Mouse (Mus musculus): ENCODE results near the gene Gm10643. TPM values are rescaled to one million over a fixed set of nuclear protein-coding genes. Genes with fewer than 3 reads are reported as not detected.

The Gm10643 gene
- polyA plus RNA-seq, 1 experiment, result 1.2 TPM

DNA sequence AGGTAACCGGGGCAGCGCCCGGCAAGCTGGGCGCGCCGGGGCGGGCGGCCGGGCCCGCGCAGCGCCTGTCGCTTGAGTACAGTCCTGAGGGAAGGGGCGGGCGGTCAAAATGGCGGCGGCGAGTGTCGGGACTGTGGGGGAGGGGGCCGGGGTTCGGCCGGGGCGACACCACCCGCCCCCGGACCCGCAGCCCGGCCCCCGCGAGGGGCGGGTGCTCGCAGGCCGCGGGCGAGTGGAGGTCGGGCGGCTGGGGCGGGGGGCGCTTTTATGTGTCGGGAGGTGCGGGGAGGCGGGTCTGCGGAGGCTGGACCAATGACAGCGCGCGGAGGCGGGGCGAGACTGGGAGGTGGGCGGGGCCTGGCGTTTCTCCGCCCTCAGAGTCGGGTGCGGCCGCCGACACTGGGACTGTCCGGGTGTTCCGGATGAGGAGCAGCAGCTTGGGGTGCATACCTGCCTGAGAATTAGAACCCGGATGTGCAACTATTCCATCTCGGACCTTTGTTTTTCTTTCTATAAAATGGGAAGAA, 2.2 kb upstream of the Gm10643 start:
- DNase-seq, result peak; percentile 98
- no peaks in the 10 kb centered on the region for H3K36me3 ChIP-seq (ENCODE audit: control insufficient read depth, insufficient read depth, low read length)
- no peaks in the 10 kb centered on the region for H3K27me3 ChIP-seq (replicated peaks; ENCODE audit: control insufficient read depth, insufficient read depth, low read length)
- WGBS, result under 1% methylated on average over 53 of the region's 58 CpGs
- H3K4me3 ChIP-seq (ENCODE audit: insufficient read depth, low read depth, low read length), result peak overlapping the region; percentile 70
- H3K4me1 ChIP-seq (ENCODE audit: control insufficient read depth, insufficient read depth, low read length), result peaks cover 29% of the 10 kb centered on the region
- TF ChIP-seq CTCF (conservative IDR thresholded peaks at IDR 0.05; ENCODE audit: insufficient read depth, insufficient read length, low read depth, low read length) (no peak), POLR2A (IDR thresholded peaks at IDR 0.05; ENCODE audit: low read depth, low read length) (peak; percentile 54)
- H3K27ac ChIP-seq (ENCODE audit: insufficient read depth, low read depth, low read length), result peak overlapping the region; percentile 54

- peak; percentile 100 for DNase-seq
- peak within 1 kb of the TSS; percentile 70 for H3K4me3 ChIP-seq (ENCODE audit: insufficient read depth, low read depth, low read length)
- TF ChIP-seq POLR2A (IDR thresholded peaks at IDR 0.05; ENCODE audit: low read depth, low read length), result peak; percentile 40
- no peak for TF ChIP-seq CTCF (conservative IDR thresholded peaks at IDR 0.05; ENCODE audit: insufficient read depth, insufficient read length, low read depth, low read length)
- H3K27ac ChIP-seq (ENCODE audit: insufficient read depth, low read depth, low read length), result peak within 1 kb of the TSS; percentile 72
- peaks cover 25% of the 10 kb centered on the region for H3K4me1 ChIP-seq (ENCODE audit: control insufficient read depth, insufficient read depth, low read length)
- WGBS, result under 1% methylated on average over 51 of the region's 51 CpGs
- no peaks in the 10 kb centered on the region for H3K36me3 ChIP-seq (ENCODE audit: control insufficient read depth, insufficient read depth, low read length)
- no peaks in the 10 kb centered on the region for H3K27me3 ChIP-seq (replicated peaks; ENCODE audit: control insufficient read depth, insufficient read depth, low read length)
These were observed 1.5 kb upstream of the Gm10643 start, which contains the start of gene Rfx1 for GRCm38 (mm10) chr8:84066291-84066930. TSS of gene Rfx1 (plus strand) at chr8:84066834.

DNA sequence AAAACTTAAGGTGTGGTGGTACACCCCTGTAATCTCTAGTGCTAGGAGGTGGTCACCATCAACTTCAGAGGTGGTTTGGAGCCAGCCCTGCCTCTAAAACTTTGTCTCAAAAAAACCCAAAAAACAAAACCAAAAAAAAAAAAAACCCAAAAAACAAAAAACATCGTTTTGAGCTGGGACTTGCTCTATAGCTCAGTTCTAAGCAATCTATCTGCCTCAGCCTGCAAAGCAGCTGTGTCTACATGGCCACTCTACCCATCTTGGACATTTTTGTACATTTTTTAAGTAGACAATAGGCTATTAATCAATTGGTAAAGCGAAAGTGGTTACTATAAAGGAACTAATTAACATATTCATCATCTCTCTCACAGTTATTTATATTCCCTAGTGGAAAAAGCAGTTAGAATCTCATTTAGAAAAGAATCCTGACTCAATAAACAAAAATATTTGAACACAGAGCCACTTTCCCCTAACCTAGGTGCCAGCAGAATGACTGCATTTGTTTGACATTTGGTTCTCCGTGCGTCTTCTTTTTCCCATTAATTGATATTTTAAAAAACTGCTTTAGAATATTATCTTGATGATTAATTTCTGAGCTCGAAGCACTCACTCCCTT, 628 bp upstream of the Gm10643 start:
- Histone ChIP-seq H3K36me3 (ENCODE audit: control insufficient read depth, insufficient read depth, low read length) (no peaks in the 10 kb centered on the region), H3K27ac (ENCODE audit: insufficient read depth, low read depth, low read length) (peak overlapping the region; percentile 72), H3K4me1 (ENCODE audit: control insufficient read depth, insufficient read depth, low read length) (peaks cover 25% of the 10 kb centered on the region), H3K27me3 (replicated peaks; ENCODE audit: control insufficient read depth, insufficient read depth, low read length) (no peaks in the 10 kb centered on the region), H3K4me3 (ENCODE audit: insufficient read depth, low read depth, low read length) (peak overlapping the region; percentile 51)
- DNase-seq, result no peak
- WGBS, result 16% methylated on average over 5 of the region's 5 CpGs
- TF ChIP-seq CTCF (conservative IDR thresholded peaks at IDR 0.05; ENCODE audit: insufficient read depth, insufficient read length, low read depth, low read length), result no peak

DNA sequence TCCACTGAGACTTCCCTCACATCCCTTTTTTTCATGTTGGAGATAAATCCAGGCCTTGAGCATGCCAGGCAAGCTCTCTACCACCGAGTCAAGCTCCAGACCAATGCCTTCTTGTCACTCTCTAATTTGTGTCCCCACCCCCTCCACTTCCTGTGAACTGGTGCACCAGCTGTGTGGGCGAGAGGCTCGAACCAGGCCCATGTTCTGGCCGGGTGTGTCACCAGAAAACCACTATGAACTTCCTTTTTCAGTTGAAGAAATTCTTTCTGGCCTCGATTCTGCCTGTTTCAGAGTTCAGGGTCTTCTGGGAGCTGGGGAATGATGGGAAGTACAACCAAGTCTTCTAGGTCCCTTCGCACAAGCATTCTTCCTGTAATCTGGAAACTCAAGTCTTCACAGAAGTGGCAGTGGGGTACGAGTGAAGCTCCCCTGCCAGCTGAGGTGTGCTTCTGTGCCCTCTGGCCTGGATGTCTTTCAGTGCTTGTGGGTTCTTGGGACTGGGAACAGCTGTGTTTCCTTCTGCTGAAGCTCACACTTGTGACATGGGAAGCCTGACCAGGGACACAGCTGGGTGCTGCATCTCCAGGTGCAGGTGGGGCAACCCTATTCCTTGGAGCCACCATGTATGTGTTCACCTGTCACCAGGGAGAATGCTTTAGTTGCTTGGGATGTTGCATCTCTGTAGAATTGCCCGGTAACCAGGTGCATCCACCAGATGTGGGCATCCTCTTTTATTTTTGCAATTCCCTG, 901 bp downstream of the Gm10643 start:
- no peak for DNase-seq
- Histone ChIP-seq H3K4me3 (ENCODE audit: insufficient read depth, low read depth, low read length) (no peak overlapping the region), H3K27me3 (replicated peaks; ENCODE audit: control insufficient read depth, insufficient read depth, low read length) (no peaks in the 10 kb centered on the region), H3K27ac (ENCODE audit: insufficient read depth, low read depth, low read length) (no peak overlapping the region), H3K36me3 (ENCODE audit: control insufficient read depth, insufficient read depth, low read length) (no peaks in the 10 kb centered on the region), H3K4me1 (ENCODE audit: control insufficient read depth, insufficient read depth, low read length) (peaks cover 14% of the 10 kb centered on the region)
- TF ChIP-seq CTCF (conservative IDR thresholded peaks at IDR 0.05; ENCODE audit: insufficient read depth, insufficient read length, low read depth, low read length) (no peak), POLR2A (IDR thresholded peaks at IDR 0.05; ENCODE audit: low read depth, low read length) (no peak)
- WGBS, result 64% methylated on average over 8 of the region's 8 CpGs

GRCm38 (mm10) chr8:84060245-84060644, 4.7 kb downstream of the Gm10643 start:
- Histone ChIP-seq H3K4me1 (ENCODE audit: control insufficient read depth, insufficient read depth, low read length) (no peaks in the 10 kb centered on the region), H3K27me3 (replicated peaks; ENCODE audit: control insufficient read depth, insufficient read depth, low read length) (no peaks in the 10 kb centered on the region), H3K4me3 (ENCODE audit: insufficient read depth, low read depth, low read length) (no peak overlapping the region), H3K36me3 (ENCODE audit: control insufficient read depth, insufficient read depth, low read length) (no peaks in the 10 kb centered on the region), H3K27ac (ENCODE audit: insufficient read depth, low read depth, low read length) (no peak overlapping the region)
- DNase-seq, result no peak
- TF ChIP-seq CTCF (conservative IDR thresholded peaks at IDR 0.05; ENCODE audit: insufficient read depth, insufficient read length, low read depth, low read length) (no peak), POLR2A (IDR thresholded peaks at IDR 0.05; ENCODE audit: low read depth, low read length) (no peak)
- WGBS, result 88% methylated on average over 2 of the region's 2 CpGs

DNA sequence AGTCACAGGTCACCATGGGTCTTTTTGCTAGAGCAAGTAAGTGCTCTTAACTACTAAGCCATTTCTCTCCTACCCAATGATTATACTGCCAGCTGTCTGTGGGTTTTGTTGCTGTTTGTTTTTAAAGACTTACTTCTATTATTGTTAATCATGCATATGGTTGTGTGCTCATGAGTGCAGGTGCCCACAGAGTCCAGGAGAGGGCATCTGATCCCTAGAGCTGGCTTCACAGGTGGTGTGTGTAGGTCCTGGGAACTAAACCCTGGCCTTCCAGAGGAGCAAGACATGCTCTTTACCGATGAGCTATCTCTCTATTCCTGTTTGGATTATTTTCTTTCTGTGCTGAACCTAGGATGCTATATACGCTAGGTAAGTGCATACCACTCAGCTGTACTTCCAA, 5.7 kb downstream of the Gm10643 start:
- H3K36me3 ChIP-seq (ENCODE audit: control insufficient read depth, insufficient read depth, low read length), result no peaks in the 10 kb centered on the region
- no peak for DNase-seq
- no peak for TF ChIP-seq POLR2A (IDR thresholded peaks at IDR 0.05; ENCODE audit: low read depth, low read length)
- TF ChIP-seq CTCF (conservative IDR thresholded peaks at IDR 0.05; ENCODE audit: insufficient read depth, insufficient read length, low read depth, low read length), result peak; percentile 26; the same call in 1 of the 2 replicates

DNA sequence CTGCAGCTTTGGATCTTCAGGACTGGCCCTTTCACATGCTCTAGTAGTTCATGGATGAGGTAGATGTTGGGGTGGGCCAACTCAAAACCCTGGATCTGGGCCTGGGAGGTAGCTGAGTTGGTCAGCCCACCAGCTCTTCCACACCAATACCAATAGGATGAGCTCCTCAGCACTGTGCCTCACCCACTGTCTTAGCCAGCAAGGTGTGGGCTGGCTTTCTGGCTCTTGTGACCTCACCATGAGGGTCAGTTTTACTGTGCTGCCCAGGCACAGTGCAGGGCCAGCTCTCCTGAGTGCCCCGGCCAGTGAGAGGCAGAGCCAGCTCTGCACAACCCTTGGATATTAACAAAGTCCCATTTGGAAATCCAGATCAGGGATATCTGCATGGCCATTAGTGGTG, 7.1 kb downstream of the Gm10643 start:
- Histone ChIP-seq H3K4me1 (ENCODE audit: control insufficient read depth, insufficient read depth, low read length) (no peaks in the 10 kb centered on the region), H3K4me3 (ENCODE audit: insufficient read depth, low read depth, low read length) (no peak overlapping the region), H3K27me3 (replicated peaks; ENCODE audit: control insufficient read depth, insufficient read depth, low read length) (no peaks in the 10 kb centered on the region), H3K27ac (ENCODE audit: insufficient read depth, low read depth, low read length) (no peak overlapping the region), H3K36me3 (ENCODE audit: control insufficient read depth, insufficient read depth, low read length) (no peaks in the 10 kb centered on the region)
- WGBS, result 91% methylated on average over 1 of the region's 1 CpGs
- no peak for DNase-seq
- no peak for TF ChIP-seq CTCF (conservative IDR thresholded peaks at IDR 0.05; ENCODE audit: insufficient read depth, insufficient read length, low read depth, low read length)
- TF ChIP-seq POLR2A (IDR thresholded peaks at IDR 0.05; ENCODE audit: low read depth, low read length), result no peak

More for the DNA sequence above, 5.7 kb downstream of the Gm10643 start:
- Histone ChIP-seq H3K4me3 (ENCODE audit: insufficient read depth, low read depth, low read length) (no peak overlapping the region), H3K27ac (ENCODE audit: insufficient read depth, low read depth, low read length) (no peak overlapping the region), H3K4me1 (ENCODE audit: control insufficient read depth, insufficient read depth, low read length) (no peaks in the 10 kb centered on the region), H3K27me3 (replicated peaks; ENCODE audit: control insufficient read depth, insufficient read depth, low read length) (no peaks in the 10 kb centered on the region)
- WGBS, result 91% methylated on average over 2 of the region's 2 CpGs
